Mouse (Mus musculus) cerebellum, adult 2 months (tissue): ENCODE data around the gene Ptp4a2.

Experiments used
- CTCF ChIP-seq: fragments of 200-500 bp; IDR thresholded peaks from 2 replicates; pipeline ENCODE4 v1.5.1; 2011; ENCODE audit warnings: low read depth, mild to moderate bottlenecking, control low read depth, low read length, moderate library complexity, borderline replicate concordance; ENCODE audit not compliant: insufficient read depth
- POLR2A ChIP-seq: fragments of 200-500 bp; IDR thresholded peaks from 2 replicates; pipeline ENCODE4 v1.6.1; 2011; ENCODE audit warnings: low read length, control low read depth, borderline replicate concordance; ENCODE audit not compliant: insufficient read depth

DNA sequence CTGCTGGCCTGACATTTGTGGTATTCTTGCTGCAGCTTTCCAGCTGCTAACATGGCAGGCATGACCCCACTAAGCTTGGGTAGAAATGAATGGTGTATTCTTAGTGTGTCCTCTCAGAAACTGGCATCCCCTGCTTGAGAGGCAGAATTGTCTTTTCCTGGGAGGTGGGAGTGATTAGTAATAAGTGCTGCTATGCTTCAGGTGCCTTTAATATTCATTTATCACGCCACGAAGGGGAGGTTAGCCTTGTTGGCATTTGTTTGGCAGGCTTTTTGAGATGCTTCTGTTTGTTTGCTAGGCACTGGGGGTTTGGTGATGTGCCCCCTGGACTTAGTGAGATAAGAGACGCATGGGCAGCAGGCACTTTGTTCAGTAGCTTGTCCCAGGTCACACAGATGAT is 11.3 kb downstream of the Ptp4a2 start:
- TF ChIP-seq POLR2A = no peak
- TF ChIP-seq CTCF = no peak
